Mouse (Mus musculus) stomach, postnatal 0 days (tissue): ENCODE data around the gene Spry1. TPM values are rescaled to one million over a fixed set of nuclear protein-coding genes. Genes with fewer than 3 reads are reported as not detected.
A peak's percentile ranks its signal among the peaks of the same experiment; 100 is the strongest.

Experiments
- ATAC-seq: fragments of 200-750 bp; cut with Nextera tagmentation; 2 replicates; pipeline ENCODE4 v1.8.0; 2017; ENCODE audit not compliant: low FRiP score, low TSS enrichment
- DNase-seq: peaks from one replicate; pipeline ENCODE4 v3.0.0-alpha.2; 2016; ENCODE audit warnings: low spot score
- H3K27ac ChIP-seq: fragments of 300-500 bp; sonication (generic); replicated peaks from 2 replicates; pipeline ENCODE4 v1.5.1; 2014; ENCODE audit warnings: mild to moderate bottlenecking, control low read depth
- H3K27me3 ChIP-seq: fragments of 300-500 bp; sonication (generic); 2 replicates; pipeline ENCODE4 v1.6.1; 2014; ENCODE audit warnings: low read length; ENCODE audit not compliant: control insufficient read depth, insufficient read depth
- H3K36me3 ChIP-seq: fragments of 300-500 bp; sonication (generic); 2 replicates; pipeline ENCODE4 v1.6.1; 2014; ENCODE audit warnings: low read length, mixed read lengths; ENCODE audit not compliant: control insufficient read depth, insufficient read depth
- H3K4me1 ChIP-seq: fragments of 300-500 bp; sonication (generic); replicated peaks from 2 replicates; pipeline ENCODE4 v1.6.1; 2014; ENCODE audit warnings: antibody characterized with exemption; ENCODE audit not compliant: control insufficient read depth, insufficient read depth
- H3K4me2 ChIP-seq: fragments of 300-500 bp; sonication (generic); replicated peaks from 2 replicates; pipeline ENCODE4 v1.6.1; 2014; ENCODE audit warnings: low read depth, mild to moderate bottlenecking, control low read depth, moderate library complexity
- H3K4me3 ChIP-seq: fragments of 300-500 bp; sonication (generic); 2 replicates; pipeline ENCODE4 v1.5.1; 2014; ENCODE audit warnings: low read depth, low read length, control low read depth
- H3K9ac ChIP-seq: fragments of 300-500 bp; sonication (generic); 2 replicates; pipeline ENCODE4 v1.6.1; 2014; ENCODE audit warnings: mild to moderate bottlenecking, low read length, control low read depth, mixed read lengths
- H3K9me3 ChIP-seq: fragments of 300-500 bp; sonication (generic); 2 replicates; pipeline ENCODE4 v1.6.1; 2016; ENCODE audit warnings: low read length; ENCODE audit not compliant: control insufficient read depth
- CTCF ChIP-seq: IDR thresholded peaks from 2 replicates; pipeline ENCODE4 v1.5.1; 2016; ENCODE audit warnings: antibody characterized with exemption, low read depth, mild to moderate bottlenecking, moderate library complexity
- EP300 ChIP-seq: optimal IDR thresholded peaks from 2 replicates; pipeline ENCODE3; 2016; ENCODE audit warnings: antibody characterized with exemption
- WGBS: fragments of 180-500 bp; shearing (Covaris S2); extraction: QIAGEN DNeasy Blood & Tissue Kit; methylation state at CpG from one replicate; pipeline ENCODE4 v1.1.7; 2014; 5-methylcytosine and 5-hydroxymethylcytosine counted together
- polyA plus RNA-seq: library from polyadenylated mRNA; unstranded; fragments of >200 nt; fragmentation: Nextera tagmentation; extraction: Ambion mirVana; gene quantifications from 2 replicates; pipeline ENCODE4 v1.2.1, GENCODE M21; 2015

Spry1 gene
- polyA plus RNA-seq, 1 experiment from 2014 or later, result 9.4 TPM

- Histone ChIP-seq H3K36me3 (no peaks in the 10 kb centered on the region), H3K27ac (no peak overlapping the region), H3K9ac (no peak overlapping the region), H3K4me2 (no peak overlapping the region), H3K27me3 (no peaks in the 10 kb centered on the region), H3K9me3 (no peaks in the 10 kb centered on the region), H3K4me3 (no peak overlapping the region), H3K4me1 (no peaks in the 10 kb centered on the region)
- no peak for TF ChIP-seq CTCF
- no peak for TF ChIP-seq EP300
- WGBS, result 54% methylated on average over 10 of the region's 10 CpGs
- no peak for ATAC-seq
- no peak for DNase-seq
These were observed 26.0 kb upstream of the Spry1 start for GRCm38 (mm10) chr3:37613722-37614121.

GRCm38 (mm10) chr3:37614878-37615650 lies 24.7 kb upstream of the Spry1 start:
- no peak overlapping the region for H3K27ac ChIP-seq
- H3K36me3 ChIP-seq, result no peaks in the 10 kb centered on the region
- no peak overlapping the region for H3K9ac ChIP-seq
- WGBS, result 90% methylated on average over 10 of the region's 10 CpGs
- no peak for ATAC-seq
- no peak overlapping the region for H3K4me3 ChIP-seq
- no peak overlapping the region for H3K4me2 ChIP-seq
- DNase-seq, result no peak
- TF ChIP-seq CTCF (no peak), EP300 (no peak)
- no peaks in the 10 kb centered on the region for H3K4me1 ChIP-seq
- H3K27me3 ChIP-seq, result no peaks in the 10 kb centered on the region
- no peaks in the 10 kb centered on the region for H3K9me3 ChIP-seq

GRCm38 (mm10) chr3:37616586-37617547 lies 22.9 kb upstream of the Spry1 start:
- Histone ChIP-seq H3K9ac (no peak overlapping the region), H3K36me3 (no peaks in the 10 kb centered on the region), H3K4me2 (no peak overlapping the region), H3K4me1 (no peaks in the 10 kb centered on the region), H3K27ac (no peak overlapping the region), H3K27me3 (no peaks in the 10 kb centered on the region), H3K4me3 (no peak overlapping the region), H3K9me3 (no peaks in the 10 kb centered on the region)
- DNase-seq (no peak), ATAC-seq (no peak)
- TF ChIP-seq EP300 (no peak), CTCF (no peak)
- 62% methylated on average over 21 of the region's 21 CpGs for WGBS

GRCm38 (mm10) chr3:37632246-37632645 lies 7.5 kb upstream of the Spry1 start:
- ATAC-seq, result no peak
- TF ChIP-seq CTCF (no peak), EP300 (no peak)
- no peaks in the 10 kb centered on the region for H3K4me1 ChIP-seq

GRCm38 (mm10) chr3:37632751-37633150 lies 7.0 kb upstream of the Spry1 start:
- Histone ChIP-seq H3K4me1 (no peaks in the 10 kb centered on the region), H3K4me3 (no peak overlapping the region), H3K36me3 (no peaks in the 10 kb centered on the region), H3K27me3 (no peaks in the 10 kb centered on the region), H3K27ac (no peak overlapping the region), H3K9ac (no peak overlapping the region), H3K4me2 (no peak overlapping the region), H3K9me3 (no peaks in the 10 kb centered on the region)
- WGBS, result 89% methylated on average over 3 of the region's 3 CpGs
- no peak for TF ChIP-seq CTCF
- no peak for DNase-seq
- ATAC-seq, result no peak

More at GRCm38 (mm10) chr3:37632246-37632645, 7.5 kb upstream of the Spry1 start:
- 98% methylated on average over 6 of the region's 6 CpGs for WGBS
- no peak overlapping the region for H3K4me2 ChIP-seq
- DNase-seq, result no peak
- no peaks in the 10 kb centered on the region for H3K36me3 ChIP-seq
- no peaks in the 10 kb centered on the region for H3K9me3 ChIP-seq
- H3K4me3 ChIP-seq, result no peak overlapping the region
- H3K27me3 ChIP-seq, result no peaks in the 10 kb centered on the region
- H3K9ac ChIP-seq, result no peak overlapping the region
- H3K27ac ChIP-seq, result no peak overlapping the region

GRCm38 (mm10) chr3:37634648-37635047 lies 5.1 kb upstream of the Spry1 start:
- no peak overlapping the region for H3K4me2 ChIP-seq
- WGBS, result 55% methylated on average over 4 of the region's 4 CpGs
- peak; percentile 70 for TF ChIP-seq CTCF
- no peak for TF ChIP-seq EP300
- DNase-seq, result no peak
- ATAC-seq, result no peak
- H3K27me3 ChIP-seq, result no peaks in the 10 kb centered on the region
- H3K36me3 ChIP-seq, result no peaks in the 10 kb centered on the region
- no peaks in the 10 kb centered on the region for H3K4me1 ChIP-seq
- H3K9me3 ChIP-seq, result no peaks in the 10 kb centered on the region
- no peak overlapping the region for H3K9ac ChIP-seq
- H3K27ac ChIP-seq, result no peak overlapping the region
- no peak overlapping the region for H3K4me3 ChIP-seq
